Comparison of ENCODE assay signal across 8 mouse cellular contexts in the genomic region with DNA sequence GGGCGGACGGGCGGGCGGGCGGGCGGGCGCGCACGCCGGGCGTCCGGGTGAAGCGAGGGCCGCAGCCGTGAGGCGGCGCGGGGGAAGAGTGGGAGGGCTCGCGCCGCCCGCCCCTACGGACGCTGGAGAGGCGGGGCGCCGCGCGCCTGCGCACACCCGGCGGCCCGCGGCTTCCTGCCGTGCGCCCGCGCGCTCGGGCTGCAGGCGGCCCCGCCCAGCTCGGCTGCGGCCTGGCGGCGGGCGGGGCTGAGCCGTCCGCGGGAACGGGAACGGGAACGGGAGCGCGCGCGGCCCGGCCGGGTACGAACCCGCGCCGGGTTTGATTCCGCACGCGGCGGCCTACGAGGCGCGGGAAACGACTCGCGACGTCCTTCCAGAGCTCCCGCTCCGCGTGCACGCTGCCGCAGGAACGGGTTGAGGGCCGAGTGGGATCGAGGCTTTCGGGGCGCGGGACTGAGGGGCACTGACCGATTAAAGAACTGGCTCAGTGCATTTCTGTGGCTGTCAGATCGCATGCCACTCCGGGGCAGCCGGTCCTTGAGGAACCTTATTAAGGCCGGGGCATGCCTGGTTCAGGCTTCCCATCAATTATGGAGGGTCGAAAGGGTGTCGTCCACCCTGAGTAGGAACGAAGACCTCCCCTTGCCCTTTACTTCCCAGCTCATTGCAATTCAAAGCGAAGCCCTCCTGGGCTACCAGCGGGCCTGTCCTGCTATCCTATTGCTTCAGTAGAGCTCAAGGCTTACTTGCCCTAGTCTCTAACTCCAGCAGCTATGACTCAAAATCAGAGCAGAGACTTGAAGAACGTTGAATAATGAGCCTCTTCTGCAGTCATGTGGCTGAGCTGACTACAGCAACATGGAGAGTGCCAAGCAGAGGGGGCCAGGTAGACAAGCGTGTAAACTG. TPM values are rescaled to one million over a fixed set of nuclear protein-coding genes. Genes with fewer than 3 reads are reported as not detected.
DNase-seq lines count a peak whose midpoint lies in the region; ATAC-seq and TF ChIP-seq lines count a peak whose summit lies in the region.

No protein-coding gene starts in this region.

- peak overlapping the region; percentile 93 for H3K4me3 ChIP-seq in embryonic facial prominence, embryonic 11.5 days (ENCODE audit: low read depth, low read length)
- H3K4me3 ChIP-seq in limb, embryonic 13.5 days = peak overlapping the region; percentile 93
- H3K4me3 ChIP-seq in midbrain, embryonic 15.5 days = peak overlapping the region; percentile 64
- peak overlapping the region; percentile 90 for H3K4me3 ChIP-seq in spleen, adult 2 months (ENCODE audit: extremely low read depth, insufficient read depth, insufficient read length)

- H3K36me3 ChIP-seq in embryonic facial prominence, embryonic 11.5 days (replicated peaks; ENCODE audit: control insufficient read depth, insufficient read depth, low read depth, low read length) = no peaks in the 10 kb centered on the region
- H3K36me3 ChIP-seq in limb, embryonic 13.5 days = no peaks in the 10 kb centered on the region
- H3K36me3 ChIP-seq in midbrain, embryonic 15.5 days (replicated peaks) = no peaks in the 10 kb centered on the region
- H3K36me3 ChIP-seq in spleen, adult 2 months (ENCODE audit: control insufficient read depth, insufficient read depth, low read length) = no peaks in the 10 kb centered on the region

- no peaks in the 10 kb centered on the region for H3K9me3 ChIP-seq in embryonic facial prominence, embryonic 11.5 days (replicated peaks; ENCODE audit: control insufficient read depth, low read length)
- 0 out of 2 replicates have a peak, but pooled peaks cover 5% of the 10 kb centered on the region for H3K9me3 ChIP-seq in limb, embryonic 13.5 days
- H3K9me3 ChIP-seq in midbrain, embryonic 15.5 days = no peaks in the 10 kb centered on the region

- H3K9ac ChIP-seq in embryonic facial prominence, embryonic 11.5 days (replicated peaks; ENCODE audit: low read length) = peak overlapping the region; percentile 90
- peak overlapping the region; percentile 91 for H3K9ac ChIP-seq in limb, embryonic 13.5 days
- peak overlapping the region; percentile 87 for H3K9ac ChIP-seq in midbrain, embryonic 15.5 days

- peak; percentile 94 for ATAC-seq in embryonic facial prominence, embryonic 11.5 days (replicated peaks; ENCODE audit: insufficient number of reproducible peaks, low FRiP score, low TSS enrichment, low read depth)
- ATAC-seq in limb, embryonic 13.5 days (ENCODE audit: low FRiP score, low read depth) = peak; percentile 95
- ATAC-seq in midbrain, embryonic 15.5 days (replicated peaks) = peak; percentile 94

- no peaks in the 10 kb centered on the region for H3K27me3 ChIP-seq in embryonic facial prominence, embryonic 11.5 days (ENCODE audit: control insufficient read depth, insufficient read depth, low read length)
- no peaks in the 10 kb centered on the region for H3K27me3 ChIP-seq in limb, embryonic 13.5 days
- no peaks in the 10 kb centered on the region for H3K27me3 ChIP-seq in midbrain, embryonic 15.5 days (replicated peaks)
- H3K27me3 ChIP-seq in spleen, adult 2 months (ENCODE audit: control insufficient read depth, insufficient read depth, low read length) = no peaks in the 10 kb centered on the region

- TF ChIP-seq POLR2A in spleen, adult 2 months (IDR thresholded peaks at IDR 0.05; ENCODE audit: low read depth, low read length) = no peak

- DNase-seq in 3134 (ENCODE audit: extremely low read depth, insufficient read length, low spot score) = peak; percentile 81
- peak; percentile 90 for DNase-seq in adrenal gland, postnatal 14 days
- DNase-seq in embryonic facial prominence, embryonic 11.5 days (ENCODE audit: low spot score) = peak; percentile 91
- peak; percentile 73 to 88 for DNase-seq in heart, adult 18-20 months
- DNase-seq in kidney, adult 18-20 months = peak; percentile 77
- DNase-seq in spleen, adult 2 months (ENCODE audit: low read depth in 1 of 2, low spot score in 2 of 2) = peak; percentile 49 to 75

- H3K4me1 ChIP-seq in embryonic facial prominence, embryonic 11.5 days (ENCODE audit: control insufficient read depth, insufficient read depth, low read length) = no peaks in the 10 kb centered on the region
- peaks cover 18% of the 10 kb centered on the region for H3K4me1 ChIP-seq in limb, embryonic 13.5 days
- H3K4me1 ChIP-seq in midbrain, embryonic 15.5 days = peaks cover 31% of the 10 kb centered on the region
- no peaks in the 10 kb centered on the region; the same call in 1 of the 2 replicates for H3K4me1 ChIP-seq in spleen, adult 2 months (ENCODE audit: control insufficient read depth, insufficient read depth, insufficient read length)

- H3K27ac ChIP-seq in embryonic facial prominence, embryonic 11.5 days (replicated peaks; ENCODE audit: low read depth, low read length) = peak overlapping the region; percentile 93
- peak overlapping the region; percentile 96 for H3K27ac ChIP-seq in limb, embryonic 13.5 days
- H3K27ac ChIP-seq in midbrain, embryonic 15.5 days = peak overlapping the region; percentile 94
- H3K27ac ChIP-seq in spleen, adult 2 months (ENCODE audit: insufficient read depth, low read length) = peak overlapping the region; percentile 84

- H3K4me2 ChIP-seq in embryonic facial prominence, embryonic 11.5 days (ENCODE audit: low read depth, low read length) = peak overlapping the region; percentile 54
- H3K4me2 ChIP-seq in limb, embryonic 13.5 days (replicated peaks) = peak overlapping the region; percentile 74
- peak overlapping the region; percentile 88 for H3K4me2 ChIP-seq in midbrain, embryonic 15.5 days

- no peak for TF ChIP-seq CTCF in spleen, adult 2 months (IDR thresholded peaks at IDR 0.05; ENCODE audit: extremely low read depth, insufficient read depth, insufficient read length, insufficient replicate concordance)

- WGBS in embryonic facial prominence, embryonic 11.5 days = 1% methylated on average over 68 of the region's 97 CpGs
- under 1% methylated on average over 53 of the region's 97 CpGs for WGBS in limb, embryonic 13.5 days
- 2% methylated on average over 53 of the region's 97 CpGs for WGBS in midbrain, embryonic 15.5 days
- 1% methylated on average over 97 of the region's 97 CpGs for WGBS in spleen, adult 2 months

RNA-seq across cellular contexts. Expression of a gene that starts 0.6 kb away (rescaled TPM):
- 38.1 and 47.7 TPM in 2 replicates for total RNA-seq in adrenal gland, postnatal 14 days (2021)
- 25.7 and 28.6 TPM in 2 replicates for polyA plus RNA-seq in embryonic facial prominence, embryonic 11.5 days (2014; fragmentation: Nextera tagmentation; extraction: Ambion mirVana)
- 10 to 100 TPM; 31.0 to 32.4 TPM for total RNA-seq in heart, adult 18-20 months (2021)
- polyA plus RNA-seq in limb, embryonic 13.5 days (2015; fragmentation: Nextera tagmentation; extraction: Ambion mirVana) = 20.2 and 22.4 TPM in 2 replicates
- 67.5 and 68.4 TPM in 2 replicates for polyA plus RNA-seq in midbrain, embryonic 15.5 days (2015; fragmentation: Nextera tagmentation; extraction: Ambion mirVana)
- 1.4 and 1.5 TPM in 2 replicates for polyA plus RNA-seq in spleen, adult 2 months (2012; rRNA removed)

Comparison
In these comparisons a context has a peak if more than half of its experiments do, and no peak if none do; other contexts are left out.
1. Peak in every context shown above with its lines: DNase-seq, ATAC-seq, H3K4me3 ChIP-seq and H3K27ac ChIP-seq.